ENCODE assay signal across 8 mouse cellular contexts in genomic region chr2:118790551-118791525, GRCm38 (mm10). TPM values are rescaled to one million over a fixed set of nuclear protein-coding genes. Genes with fewer than 3 reads are reported as not detected.
DNase-seq lines count a peak whose midpoint lies in the region; ATAC-seq lines count a peak whose summit lies in the region.

No protein-coding gene starts in this region.

- H3K9me3 ChIP-seq in forebrain, embryonic 10.5 days: no peaks in the 10 kb centered on the region
- no peaks in the 10 kb centered on the region for H3K9me3 ChIP-seq in heart, embryonic 15.5 days (replicated peaks)
- no peaks in the 10 kb centered on the region for H3K9me3 ChIP-seq in neural tube, embryonic 13.5 days

- peaks cover 38% of the 10 kb centered on the region for H3K27me3 ChIP-seq in forebrain, embryonic 10.5 days (ENCODE audit: poor library complexity, severe bottlenecking)
- H3K27me3 ChIP-seq in heart, embryonic 15.5 days: peaks cover 29% of the 10 kb centered on the region
- peaks cover 37% of the 10 kb centered on the region for H3K27me3 ChIP-seq in neural tube, embryonic 13.5 days

- peak; percentile 90 for DNase-seq in MN1 (ENCODE audit: low spot score)
- peak; percentile 49 for DNase-seq in c-Kit-positive CD71-positive TER-119-positive erythroid progenitor cells, embryonic 14.5 days (ENCODE audit: low spot score)
- peak; percentile 69 for DNase-seq in forebrain, embryonic 10.5 days (ENCODE audit: extremely low spot score, low spot score)
- DNase-seq in kidney, postnatal 14 days: peak; percentile 82
- DNase-seq in lung, adult 18-20 months: peak; percentile 76 to 81
- DNase-seq in thymus, postnatal 36 days: peak; percentile 33 to 35

- peak overlapping the region; percentile 34 for H3K4me3 ChIP-seq in forebrain, embryonic 10.5 days
- peak overlapping the region; percentile 29 for H3K4me3 ChIP-seq in heart, embryonic 15.5 days
- H3K4me3 ChIP-seq in neural tube, embryonic 13.5 days: no peak overlapping the region

- no peak overlapping the region for H3K9ac ChIP-seq in heart, embryonic 15.5 days
- H3K9ac ChIP-seq in neural tube, embryonic 13.5 days: no peak overlapping the region

- no peak; the same call in 1 of the 2 replicates for ATAC-seq in heart, embryonic 15.5 days (replicated peaks; ENCODE audit: insufficient number of reproducible peaks, insufficient read depth, low FRiP score, low read depth)
- peak; percentile 78 for ATAC-seq in neural tube, embryonic 13.5 days (ENCODE audit: low read depth)

- 29% methylated on average over 44 of the region's 44 CpGs for WGBS in forebrain, embryonic 10.5 days
- 20% methylated on average over 44 of the region's 44 CpGs for WGBS in heart, embryonic 15.5 days
- WGBS in neural tube, embryonic 13.5 days: 26% methylated on average over 44 of the region's 44 CpGs

- peaks cover 10% of the 10 kb centered on the region for H3K4me1 ChIP-seq in forebrain, embryonic 10.5 days
- peaks cover 10% of the 10 kb centered on the region for H3K4me1 ChIP-seq in heart, embryonic 15.5 days (replicated peaks)
- peaks cover 12% of the 10 kb centered on the region for H3K4me1 ChIP-seq in neural tube, embryonic 13.5 days (replicated peaks)

- peak overlapping the region; percentile 62 for H3K4me2 ChIP-seq in heart, embryonic 15.5 days
- peak overlapping the region; percentile 42 for H3K4me2 ChIP-seq in neural tube, embryonic 13.5 days

- H3K27ac ChIP-seq in forebrain, embryonic 10.5 days: peak overlapping the region; percentile 60; the same call in 1 of the 2 replicates
- no peak overlapping the region for H3K27ac ChIP-seq in heart, embryonic 15.5 days
- no peak overlapping the region for H3K27ac ChIP-seq in neural tube, embryonic 13.5 days (replicated peaks)

- no peaks in the 10 kb centered on the region for H3K36me3 ChIP-seq in forebrain, embryonic 10.5 days (replicated peaks)
- no peaks in the 10 kb centered on the region for H3K36me3 ChIP-seq in heart, embryonic 15.5 days
- H3K36me3 ChIP-seq in neural tube, embryonic 13.5 days: peaks cover 76% of the 10 kb centered on the region

RNA-seq across cellular contexts. Expression of gene Disp2, which starts 11.3 kb away (rescaled TPM):
- polyA plus RNA-seq in forebrain, embryonic 10.5 days (2016; fragmentation: Nextera tagmentation; extraction: Ambion mirVana): 1.0 and 1.2 TPM in 2 replicates
- polyA plus RNA-seq in heart, embryonic 15.5 days (2015; fragmentation: Nextera tagmentation; extraction: Ambion mirVana): 0.20 and 0.96 TPM in 2 replicates
- polyA plus RNA-seq in neural tube, embryonic 13.5 days (2015; fragmentation: Nextera tagmentation; extraction: Ambion mirVana): 39.9 and 40.7 TPM in 2 replicates

RNA-seq across cellular contexts. Expression of gene Phgr1, which starts 18.3 kb away (rescaled TPM):
- not detected in 2 replicates for polyA plus RNA-seq in forebrain, embryonic 10.5 days (2016; fragmentation: Nextera tagmentation; extraction: Ambion mirVana)
- polyA plus RNA-seq in heart, embryonic 15.5 days (2015; fragmentation: Nextera tagmentation; extraction: Ambion mirVana): not detected in 2 replicates
- not detected in 2 replicates for polyA plus RNA-seq in neural tube, embryonic 13.5 days (2015; fragmentation: Nextera tagmentation; extraction: Ambion mirVana)

RNA-seq across cellular contexts. Expression of gene Knstrn, which starts 23.0 kb away (rescaled TPM):
- 173 and 180 TPM in 2 replicates for polyA plus RNA-seq in forebrain, embryonic 10.5 days (2016; fragmentation: Nextera tagmentation; extraction: Ambion mirVana)
- polyA plus RNA-seq in heart, embryonic 15.5 days (2015; fragmentation: Nextera tagmentation; extraction: Ambion mirVana): 89.0 and 92.2 TPM in 2 replicates
- polyA plus RNA-seq in neural tube, embryonic 13.5 days (2015; fragmentation: Nextera tagmentation; extraction: Ambion mirVana): 23.8 and 28.0 TPM in 2 replicates

RNA-seq across cellular contexts. Expression of gene Ccdc9b, which starts 28.4 kb away (rescaled TPM):
- polyA plus RNA-seq in forebrain, embryonic 10.5 days (2016; fragmentation: Nextera tagmentation; extraction: Ambion mirVana): 0.53 and 0.64 TPM in 2 replicates
- polyA plus RNA-seq in heart, embryonic 15.5 days (2015; fragmentation: Nextera tagmentation; extraction: Ambion mirVana): 2.4 and 3.0 TPM in 2 replicates
- polyA plus RNA-seq in neural tube, embryonic 13.5 days (2015; fragmentation: Nextera tagmentation; extraction: Ambion mirVana): 1.2 and 1.4 TPM in 2 replicates

RNA-seq across cellular contexts. Expression of gene Inafm2, which starts 45.3 kb away (rescaled TPM):
- polyA plus RNA-seq in forebrain, embryonic 10.5 days (2016; fragmentation: Nextera tagmentation; extraction: Ambion mirVana): 19.8 and 21.7 TPM in 2 replicates
- polyA plus RNA-seq in heart, embryonic 15.5 days (2015; fragmentation: Nextera tagmentation; extraction: Ambion mirVana): 42.1 and 44.7 TPM in 2 replicates
- polyA plus RNA-seq in neural tube, embryonic 13.5 days (2015; fragmentation: Nextera tagmentation; extraction: Ambion mirVana): 23.7 and 25.3 TPM in 2 replicates

Comparison
In these comparisons a context has a peak if more than half of its experiments do, and no peak if none do; other contexts are left out.
1. DNase-seq: peak in every context shown above with its lines; median percentile 90 in MN1; 82 in kidney, postnatal 14 days; 78 in lung, adult 18-20 months; 69 in forebrain, embryonic 10.5 days; 49 in c-Kit-positive CD71-positive TER-119-positive erythroid progenitor cells, embryonic 14.5 days; 34 in thymus, postnatal 36 days.
2. RNA of gene Disp2, which starts 11.3 kb away (polyA plus RNA-seq): 39.9 to 40.7 TPM in neural tube, embryonic 13.5 days; 1.0 to 1.2 TPM in forebrain, embryonic 10.5 days and 0.20 to 0.96 TPM in heart, embryonic 15.5 days; every median in the first group is over 10 times any median in the second.